In genomic region chr9:25693632-25694031, GRCm38 (mm10) we compare ENCODE assay signal across 9 mouse cellular contexts.
DNase-seq lines count a peak whose midpoint lies in the region; ATAC-seq lines count a peak whose summit lies in the region.
"Had no signal": no experiment of that assay in that cellular context is flagged by ENCODE, and none has a peak within 500 bp of the region (broad histone marks: within the 10 kb centered on the region; RNA-seq: fewer than 3 reads in every experiment).

No protein-coding gene starts in this region.

- no peaks in the 10 kb centered on the region for H3K9me3 ChIP-seq in midbrain, embryonic 14.5 days (ENCODE audit: control insufficient read depth, low read length)
- H3K9me3 ChIP-seq: embryonic facial prominence, embryonic 15.5 days; liver, embryonic 15.5 days had no signal

- no peak overlapping the region for H3K9ac ChIP-seq in midbrain, embryonic 14.5 days (replicated peaks; ENCODE audit: low read length)
- H3K9ac ChIP-seq: embryonic facial prominence, embryonic 15.5 days; liver, embryonic 15.5 days had no signal

- H3K27ac ChIP-seq in midbrain, embryonic 14.5 days (replicated peaks; ENCODE audit: low read depth, low read length) = no peak overlapping the region
- H3K27ac ChIP-seq: embryonic facial prominence, embryonic 15.5 days; liver, embryonic 15.5 days had no signal

- no peaks in the 10 kb centered on the region for H3K36me3 ChIP-seq in midbrain, embryonic 14.5 days (ENCODE audit: control insufficient read depth, insufficient read depth, low read length)
- H3K36me3 ChIP-seq: embryonic facial prominence, embryonic 15.5 days; liver, embryonic 15.5 days had no signal

- DNase-seq in urinary bladder, postnatal 25 days (ENCODE audit: low spot score) = peak; percentile 2
- DNase-seq in urinary bladder, postnatal 4 days (ENCODE audit: low spot score in 2 of 2) = no peak
- DNase-seq in cerebellum, postnatal 10 days = peak; percentile 74 to 78
- peak; percentile 61 to 71 for DNase-seq in frontal cortex, postnatal 36 days (ENCODE audit: low spot score in 2 of 2)
- DNase-seq in left cerebral cortex, adult 18-20 months (ENCODE audit: low spot score in 2 of 2) = peak; percentile 39 to 63
- peak; percentile 81 for DNase-seq in midbrain, embryonic 14.5 days
- DNase-seq in c-Kit-positive CD71-positive TER-119-positive erythroid progenitor cells, embryonic 14.5 days (ENCODE audit: low spot score) = no peak

- H3K4me1 ChIP-seq in midbrain, embryonic 14.5 days (ENCODE audit: control insufficient read depth, insufficient read depth, low read length) = 0 out of 2 replicates have a peak, but pooled peaks cover 2% of the 10 kb centered on the region
- H3K4me1 ChIP-seq: embryonic facial prominence, embryonic 15.5 days; liver, embryonic 15.5 days had no signal

- no peaks in the 10 kb centered on the region for H3K27me3 ChIP-seq in midbrain, embryonic 14.5 days (ENCODE audit: control insufficient read depth, insufficient read depth, low read length)
- H3K27me3 ChIP-seq: embryonic facial prominence, embryonic 15.5 days; liver, embryonic 15.5 days had no signal

- no peak overlapping the region for H3K4me3 ChIP-seq in midbrain, embryonic 14.5 days (replicated peaks; ENCODE audit: low read depth, low read length)
- H3K4me3 ChIP-seq: embryonic facial prominence, embryonic 15.5 days; liver, embryonic 15.5 days had no signal

- no peak overlapping the region for H3K4me2 ChIP-seq in midbrain, embryonic 14.5 days (ENCODE audit: low read length)
- H3K4me2 ChIP-seq: embryonic facial prominence, embryonic 15.5 days; liver, embryonic 15.5 days had no signal

- WGBS in midbrain, embryonic 14.5 days = 26% methylated on average over 5 of the region's 5 CpGs

- peak; percentile 71; the same call in 1 of the 2 replicates for ATAC-seq in midbrain, embryonic 14.5 days (ENCODE audit: low FRiP score, low TSS enrichment)

Comparison
In these comparisons a context has a peak if more than half of its experiments do, and no peak if none do; other contexts are left out.
1. DNase-seq: peak in urinary bladder, postnatal 25 days (single experiment), cerebellum, postnatal 10 days (2 of 2), frontal cortex, postnatal 36 days (2 of 2), left cerebral cortex, adult 18-20 months (2 of 2) and midbrain, embryonic 14.5 days (single experiment); none in urinary bladder, postnatal 4 days (0 of 2) and c-Kit-positive CD71-positive TER-119-positive erythroid progenitor cells, embryonic 14.5 days (single experiment).